Mouse (Mus musculus) gastrocnemius, postnatal 10 days (tissue): ENCODE measurements around the gene H2-M5. TPM values are rescaled to one million over a fixed set of nuclear protein-coding genes. Genes with fewer than 3 reads are reported as not detected.
"Not testable (repeated sequence)": the region's sequence is repeated elsewhere in the genome, so short reads cannot be mapped to it uniquely, and the experiment has no call there.

Source experiments
- DNase-seq: peaks from one replicate; pipeline ENCODE4 v3.0.0; 2021; ENCODE audit warnings: mixed read lengths
- total RNA-seq, 2 experiments: library from RNA; stranded (reverse); gene quantifications; 2 replicates each; pipeline ENCODE4 v1.2.3; 2021

H2-M5 gene
- total RNA-seq, 2 experiments from 2014 or later: 0.18 TPM; not detected in 1

- no peak for DNase-seq
Measured at GRCm38 (mm10) chr17:36993770-36994325, 4.5 kb upstream of the H2-M5 start.

GRCm38 (mm10) chr17:36992336-36993104, 3.2 kb upstream of the H2-M5 start:
- no peak for DNase-seq

GRCm38 (mm10) chr17:36990630-36991029, 1.3 kb upstream of the H2-M5 start:
- not testable (repeated sequence) for DNase-seq

- DNase-seq: no peak
Measured at GRCm38 (mm10) chr17:36988475-36988874, 862 bp downstream of the H2-M5 start.

GRCm38 (mm10) chr17:36982253-36983155, 6.8 kb downstream of the H2-M5 start:
- no peak for DNase-seq

GRCm38 (mm10) chr17:36981845-36982244, 7.5 kb downstream of the H2-M5 start:
- DNase-seq: no peak

- DNase-seq: peak; percentile 10
Measured at GRCm38 (mm10) chr17:36981221-36981813, 8.0 kb downstream of the H2-M5 start, which contains the start of gene 2410137M14Rik. TSS of gene 2410137M14Rik (minus strand) at chr17:36981237.

GRCm38 (mm10) chr17:36973271-36973787, 16.0 kb downstream of the H2-M5 start:
- no peak for DNase-seq

- DNase-seq: no peak
Measured at GRCm38 (mm10) chr17:36972791-36973190, 16.5 kb downstream of the H2-M5 start.

- DNase-seq: no peak
Measured at GRCm38 (mm10) chr17:36971172-36971850, 18.0 kb downstream of the H2-M5 start.

- no peak for DNase-seq
Measured at GRCm38 (mm10) chr17:36970316-36970890, 18.9 kb downstream of the H2-M5 start.

- DNase-seq: no peak
Measured at GRCm38 (mm10) chr17:36966875-36967274, 22.5 kb downstream of the H2-M5 start.

- no peak for DNase-seq
Measured at GRCm38 (mm10) chr17:36961125-36961524, 28.2 kb downstream of the H2-M5 start.

- peak; percentile 13 for DNase-seq
Measured at GRCm38 (mm10) chr17:36958884-36959283, 30.5 kb downstream of the H2-M5 start.

GRCm38 (mm10) chr17:36957999-36958743, 31.2 kb downstream of the H2-M5 start, which contains the start of the genes Znrd1 and Znrd1as:
TSS of gene Znrd1 (minus strand) at chr17:36958559.
TSS of gene Znrd1as (plus strand) at chr17:36958592.
- peak; percentile 85 for DNase-seq

- DNase-seq: no peak
Measured at GRCm38 (mm10) chr17:36953062-36953461, 36.3 kb downstream of the H2-M5 start.

GRCm38 (mm10) chr17:36952631-36953030, 36.7 kb downstream of the H2-M5 start:
- DNase-seq: no peak

GRCm38 (mm10) chr17:36950981-36951947, 38.1 kb downstream of the H2-M5 start, which contains the start of gene Ppp1r11:
TSS of gene Ppp1r11 (minus strand) at chr17:36951741.
- peak; percentile 88 for DNase-seq

- no peak for DNase-seq
Measured at GRCm38 (mm10) chr17:36949265-36949664, 40.1 kb downstream of the H2-M5 start.
